Mouse (Mus musculus): ENCODE measurements at regions not wholly inside any gene's neighbourhood (a gene's known extent, or its start where the extent isn't known, plus 50 kb on each side); places are given as distances from the start of the nearest gene placed in this dataset.
A peak's percentile ranks its signal among the peaks of the same experiment; 100 is the strongest.
"Not testable (repeated sequence)": the region's sequence is repeated elsewhere in the genome, so short reads cannot be mapped to it uniquely, and the experiment has no call there.

GRCm38 (mm10) chr1:184669173-184669572 lies 63.2 kb downstream of the Hlx start:
- DNase-seq: not testable (repeated sequence)

- no peak for DNase-seq
These were observed 64.0 kb downstream of the Hlx start for GRCm38 (mm10) chr1:184668428-184668827.

GRCm38 (mm10) chr1:184668022-184668421 lies 64.4 kb downstream of the Hlx start:
- DNase-seq: no peak

GRCm38 (mm10) chr1:184665243-184665642 lies 67.2 kb downstream of the Hlx start:
- no peak for DNase-seq

GRCm38 (mm10) chr1:184664098-184664375 lies 68.4 kb downstream of the Hlx start:
- DNase-seq: no peak

- no peak for DNase-seq
These were observed 68.9 kb downstream of the Hlx start for GRCm38 (mm10) chr1:184663300-184664097.

- DNase-seq: no peak
These were observed 81.8 kb downstream of the Hlx start for GRCm38 (mm10) chr1:184650541-184651105.

- DNase-seq: no peak
These were observed 84.4 kb downstream of the Hlx start for GRCm38 (mm10) chr1:184647920-184648540.

GRCm38 (mm10) chr1:184644767-184645598 lies 87.4 kb downstream of the Hlx start:
- peak; percentile 31 for DNase-seq

- DNase-seq: no peak
These were observed 101.5 kb downstream of the Hlx start for GRCm38 (mm10) chr1:184630695-184631475.

GRCm38 (mm10) chr1:184629194-184629593 lies 103.2 kb downstream of the Hlx start:
- no peak for DNase-seq

- no peak for DNase-seq
These were observed 103.8 kb downstream of the Hlx start for GRCm38 (mm10) chr1:184628566-184629168.

GRCm38 (mm10) chr1:184622462-184622861 lies 110.0 kb downstream of the Hlx start:
- no peak for DNase-seq

GRCm38 (mm10) chr1:184621950-184622349 lies 110.5 kb downstream of the Hlx start:
- DNase-seq: peak; percentile 21

- DNase-seq: no peak
These were observed 114.5 kb downstream of the Hlx start for GRCm38 (mm10) chr1:184617853-184618454.

GRCm38 (mm10) chr1:184615991-184616390 lies 116.4 kb downstream of the Hlx start:
- no peak for DNase-seq

GRCm38 (mm10) chr1:184614699-184615415 lies 117.6 kb downstream of the Hlx start:
- DNase-seq: no peak

GRCm38 (mm10) chr1:184612880-184613279 lies 119.5 kb downstream of the Hlx start:
- DNase-seq: no peak

- DNase-seq: peak; percentile 34
These were observed 123.5 kb downstream of the Hlx start for GRCm38 (mm10) chr1:184608938-184609337.

- no peak for DNase-seq
These were observed 124.1 kb downstream of the Hlx start for GRCm38 (mm10) chr1:184608338-184608737.

GRCm38 (mm10) chr1:184606541-184606940 lies 125.9 kb downstream of the Hlx start:
- no peak for DNase-seq

Measured in embryo, embryonic 11 days (tissue).